Mouse (Mus musculus): ENCODE results near the gene Doc2a. TPM values are rescaled to one million over a fixed set of nuclear protein-coding genes. Genes with fewer than 3 reads are reported as not detected.

The Doc2a gene
- polyA plus RNA-seq (2014; fragmentation: Illumina TruSeq; extraction: RNeasy Lipid Tissue Mini Kit (QIAGEN cat#74804); ENCODE audit: low read depth, low replicate concordance), result not detected

DNA sequence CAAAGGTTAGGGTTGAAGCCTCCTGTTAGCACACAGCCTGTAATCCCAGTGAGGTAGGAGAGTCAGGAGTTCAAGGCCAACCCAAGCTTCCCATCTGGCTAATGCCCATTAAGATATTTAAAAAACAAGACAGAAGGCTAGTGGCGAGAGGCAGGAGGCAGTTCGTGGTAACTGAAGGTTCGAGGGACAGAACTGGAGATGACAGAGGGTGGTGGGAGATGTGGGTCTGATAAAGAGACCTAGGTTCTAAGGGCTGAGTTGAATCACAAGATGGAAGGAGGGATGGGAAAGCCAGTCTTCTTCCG, at the start of gene Doc2a:
Doc2a (plus strand) TSS at position 301 of the 305 bp plus-strand sequence.

GRCm38 (mm10) chr7:126831539-126831938, 15.7 kb upstream of the Doc2a start, which contains the start of gene 4930451I11Rik:
4930451I11Rik (minus strand) TSS chr7:126831639.

GRCm38 (mm10) chr7:126861429-126862130, 14.4 kb downstream of the Doc2a start, which contains the start of gene Hirip3:
Hirip3 (plus strand) TSS chr7:126861972.

GRCm38 (mm10) chr7:126862147-126862784, 15.1 kb downstream of the Doc2a start, which contains the start of gene Ino80e:
Ino80e (minus strand) TSS chr7:126862377.

GRCm38 (mm10) chr7:126884286-126885164, 37.3 kb downstream of the Doc2a start, which contains the start of gene Taok2:
Taok2 (minus strand) TSS chr7:126884703.

Other genes with a start within 250 kb of the Doc2a start
- 112 TPM for gene Nupr1, start 216.6 kb upstream of the Doc2a start, polyA plus RNA-seq (2014; fragmentation: Illumina TruSeq; extraction: RNeasy Lipid Tissue Mini Kit (QIAGEN cat#74804); ENCODE audit: low read depth, low replicate concordance)
- gene Sgf29, start 198.1 kb upstream of the Doc2a start, polyA plus RNA-seq (2014; fragmentation: Illumina TruSeq; extraction: RNeasy Lipid Tissue Mini Kit (QIAGEN cat#74804); ENCODE audit: low read depth, low replicate concordance), result 23.6 TPM
- gene Sult1a1, start 171.0 kb upstream of the Doc2a start, polyA plus RNA-seq (2014; fragmentation: Illumina TruSeq; extraction: RNeasy Lipid Tissue Mini Kit (QIAGEN cat#74804); ENCODE audit: low read depth, low replicate concordance), result 157 TPM
- gene Bola2, start 152.0 kb upstream of the Doc2a start, polyA plus RNA-seq (2014; fragmentation: Illumina TruSeq; extraction: RNeasy Lipid Tissue Mini Kit (QIAGEN cat#74804); ENCODE audit: low read depth, low replicate concordance), result 28.1 TPM
- gene Slx1b, start 151.6 kb upstream of the Doc2a start, polyA plus RNA-seq (2014; fragmentation: Illumina TruSeq; extraction: RNeasy Lipid Tissue Mini Kit (QIAGEN cat#74804); ENCODE audit: low read depth, low replicate concordance), result 15.2 TPM
- gene Coro1a, start 139.6 kb upstream of the Doc2a start, polyA plus RNA-seq (2014; fragmentation: Illumina TruSeq; extraction: RNeasy Lipid Tissue Mini Kit (QIAGEN cat#74804); ENCODE audit: low read depth, low replicate concordance), result 29.4 TPM
- gene Mapk3, start 87.8 kb upstream of the Doc2a start, polyA plus RNA-seq (2014; fragmentation: Illumina TruSeq; extraction: RNeasy Lipid Tissue Mini Kit (QIAGEN cat#74804); ENCODE audit: low read depth, low replicate concordance), result 92.1 TPM
- gene Gdpd3, start 81.1 kb upstream of the Doc2a start, polyA plus RNA-seq (2014; fragmentation: Illumina TruSeq; extraction: RNeasy Lipid Tissue Mini Kit (QIAGEN cat#74804); ENCODE audit: low read depth, low replicate concordance), result 3.7 TPM
- gene Ypel3, start 70.5 kb upstream of the Doc2a start, polyA plus RNA-seq (2014; fragmentation: Illumina TruSeq; extraction: RNeasy Lipid Tissue Mini Kit (QIAGEN cat#74804); ENCODE audit: low read depth, low replicate concordance), result 135 TPM
- gene Tbx6, start 65.9 kb upstream of the Doc2a start, polyA plus RNA-seq (2014; fragmentation: Illumina TruSeq; extraction: RNeasy Lipid Tissue Mini Kit (QIAGEN cat#74804); ENCODE audit: low read depth, low replicate concordance), result 1.4 TPM
- gene Ppp4c, start 54.9 kb upstream of the Doc2a start, polyA plus RNA-seq (2014; fragmentation: Illumina TruSeq; extraction: RNeasy Lipid Tissue Mini Kit (QIAGEN cat#74804); ENCODE audit: low read depth, low replicate concordance), result 76.2 TPM
- 5.7 TPM for gene Fam57b, start 49.7 kb upstream of the Doc2a start, polyA plus RNA-seq (2014; fragmentation: Illumina TruSeq; extraction: RNeasy Lipid Tissue Mini Kit (QIAGEN cat#74804); ENCODE audit: low read depth, low replicate concordance)
- 1.2 TPM for gene 4930451I11Rik, start 15.8 kb upstream of the Doc2a start, polyA plus RNA-seq (2014; fragmentation: Illumina TruSeq; extraction: RNeasy Lipid Tissue Mini Kit (QIAGEN cat#74804); ENCODE audit: low read depth, low replicate concordance)
- gene Hirip3, start 14.6 kb downstream of the Doc2a start, polyA plus RNA-seq (2014; fragmentation: Illumina TruSeq; extraction: RNeasy Lipid Tissue Mini Kit (QIAGEN cat#74804); ENCODE audit: low read depth, low replicate concordance), result 20.1 TPM
- 32.6 TPM for gene Ino80e, start 15.0 kb downstream of the Doc2a start, polyA plus RNA-seq (2014; fragmentation: Illumina TruSeq; extraction: RNeasy Lipid Tissue Mini Kit (QIAGEN cat#74804); ENCODE audit: low read depth, low replicate concordance)
- gene Taok2, start 37.3 kb downstream of the Doc2a start, polyA plus RNA-seq (2014; fragmentation: Illumina TruSeq; extraction: RNeasy Lipid Tissue Mini Kit (QIAGEN cat#74804); ENCODE audit: low read depth, low replicate concordance), result 53.1 TPM
- 58.2 TPM for gene Tmem219, start 75.5 kb downstream of the Doc2a start, polyA plus RNA-seq (2014; fragmentation: Illumina TruSeq; extraction: RNeasy Lipid Tissue Mini Kit (QIAGEN cat#74804); ENCODE audit: low read depth, low replicate concordance)
- 12.5 TPM for gene Kctd13, start 81.5 kb downstream of the Doc2a start, polyA plus RNA-seq (2014; fragmentation: Illumina TruSeq; extraction: RNeasy Lipid Tissue Mini Kit (QIAGEN cat#74804); ENCODE audit: low read depth, low replicate concordance)
- gene Asphd1, start 102.2 kb downstream of the Doc2a start, polyA plus RNA-seq (2014; fragmentation: Illumina TruSeq; extraction: RNeasy Lipid Tissue Mini Kit (QIAGEN cat#74804); ENCODE audit: low read depth, low replicate concordance), result 0.30 TPM
- gene Sez6l2, start 103.1 kb downstream of the Doc2a start, polyA plus RNA-seq (2014; fragmentation: Illumina TruSeq; extraction: RNeasy Lipid Tissue Mini Kit (QIAGEN cat#74804); ENCODE audit: low read depth, low replicate concordance), result 1.5 TPM
- gene Cdipt, start 128.5 kb downstream of the Doc2a start, polyA plus RNA-seq (2014; fragmentation: Illumina TruSeq; extraction: RNeasy Lipid Tissue Mini Kit (QIAGEN cat#74804); ENCODE audit: low read depth, low replicate concordance), result 96.0 TPM
- gene Cdiptos, start 128.7 kb downstream of the Doc2a start, polyA plus RNA-seq (2014; fragmentation: Illumina TruSeq; extraction: RNeasy Lipid Tissue Mini Kit (QIAGEN cat#74804); ENCODE audit: low read depth, low replicate concordance), result 29.3 TPM
- 50.9 TPM for gene Mvp, start 167.2 kb downstream of the Doc2a start, polyA plus RNA-seq (2014; fragmentation: Illumina TruSeq; extraction: RNeasy Lipid Tissue Mini Kit (QIAGEN cat#74804); ENCODE audit: low read depth, low replicate concordance)
- gene Pagr1b, start 169.1 kb downstream of the Doc2a start, polyA plus RNA-seq (2014; fragmentation: Illumina TruSeq; extraction: RNeasy Lipid Tissue Mini Kit (QIAGEN cat#74804); ENCODE audit: low read depth, low replicate concordance), result 1.6 TPM
- not detected for gene Pagr1a, start 169.9 kb downstream of the Doc2a start, polyA plus RNA-seq (2014; fragmentation: Illumina TruSeq; extraction: RNeasy Lipid Tissue Mini Kit (QIAGEN cat#74804); ENCODE audit: low read depth, low replicate concordance)
- 26.3 TPM for gene Gm42742, start 173.7 kb downstream of the Doc2a start, polyA plus RNA-seq (2014; fragmentation: Illumina TruSeq; extraction: RNeasy Lipid Tissue Mini Kit (QIAGEN cat#74804); ENCODE audit: low read depth, low replicate concordance)
- 2.7 TPM for gene Prrt2, start 173.8 kb downstream of the Doc2a start, polyA plus RNA-seq (2014; fragmentation: Illumina TruSeq; extraction: RNeasy Lipid Tissue Mini Kit (QIAGEN cat#74804); ENCODE audit: low read depth, low replicate concordance)
- 78.3 TPM for gene Maz, start 179.6 kb downstream of the Doc2a start, polyA plus RNA-seq (2014; fragmentation: Illumina TruSeq; extraction: RNeasy Lipid Tissue Mini Kit (QIAGEN cat#74804); ENCODE audit: low read depth, low replicate concordance)
- gene Kif22, start 195.1 kb downstream of the Doc2a start, polyA plus RNA-seq (2014; fragmentation: Illumina TruSeq; extraction: RNeasy Lipid Tissue Mini Kit (QIAGEN cat#74804); ENCODE audit: low read depth, low replicate concordance), result 3.2 TPM
- gene Zg16, start 239.9 kb downstream of the Doc2a start, polyA plus RNA-seq (2014; fragmentation: Illumina TruSeq; extraction: RNeasy Lipid Tissue Mini Kit (QIAGEN cat#74804); ENCODE audit: low read depth, low replicate concordance), result 1.4 TPM
- 12.4 TPM for gene AI467606, start 243.9 kb downstream of the Doc2a start, polyA plus RNA-seq (2014; fragmentation: Illumina TruSeq; extraction: RNeasy Lipid Tissue Mini Kit (QIAGEN cat#74804); ENCODE audit: low read depth, low replicate concordance)

Measured in adipose tissue, adult 10 weeks (tissue).